Mouse (Mus musculus): ENCODE measurements around the gene Ifitm5.

DNA sequence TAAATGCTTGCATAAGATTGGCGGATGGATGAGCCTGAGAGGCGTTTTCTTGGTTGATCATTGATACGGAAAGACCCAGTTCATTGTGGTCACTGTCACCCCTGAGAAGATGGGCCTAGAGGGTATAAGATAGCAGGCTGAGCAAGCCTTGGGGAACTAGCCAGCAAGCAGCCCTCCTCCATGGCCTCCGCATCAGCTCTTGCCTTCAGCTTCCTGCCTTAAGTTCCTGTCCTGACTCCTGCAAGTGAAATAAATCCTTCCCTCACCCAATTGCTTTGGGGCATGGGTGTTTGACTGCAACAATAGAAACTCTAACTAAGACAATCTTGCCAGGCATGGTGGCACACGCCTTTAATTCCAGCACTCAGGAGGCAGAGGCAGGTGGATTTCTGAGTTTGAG lies 9.9 kb upstream of the Ifitm5 start:
- TF ChIP-seq CTCF (IDR thresholded peaks at IDR 0.05; ENCODE audit: low read depth, low read length) (no peak), POLR2A (IDR thresholded peaks at IDR 0.05; ENCODE audit: borderline replicate concordance, low read depth, low read length) (no peak)

Data from bone marrow macrophage, adult 2 months (primary cell).